Mouse (Mus musculus): ENCODE results near the gene Gpatch8. TPM values are rescaled to one million over a fixed set of nuclear protein-coding genes. Genes with fewer than 3 reads are reported as not detected.
"Not testable (repeated sequence)": the region's sequence is repeated elsewhere in the genome, so short reads cannot be mapped to it uniquely, and the experiment has no call there.

Gene Gpatch8
- polyA plus RNA-seq, 1 experiment from 2014 or later, result 59.1 TPM

- Histone ChIP-seq H3K4me2 (replicated peaks) (no peak overlapping the region), H3K4me3 (replicated peaks) (no peak overlapping the region), H3K9me3 (replicated peaks) (no peaks in the 10 kb centered on the region), H3K4me1 (peaks cover 4% of the 10 kb centered on the region; the same call in 1 of the 2 replicates), H3K27me3 (no peaks in the 10 kb centered on the region), H3K9ac (no peak overlapping the region), H3K27ac (replicated peaks) (no peak overlapping the region), H3K36me3 (peaks cover 5% of the 10 kb centered on the region; the same call in 1 of the 2 replicates)
- ATAC-seq (ENCODE audit: insufficient number of reproducible peaks, low FRiP score, low TSS enrichment, low read depth), result no peak
- WGBS, result 89% methylated on average over 5 of the region's 5 CpGs
These were observed 14.7 kb downstream of the Gpatch8 start for GRCm38 (mm10) chr11:102541471-102541870.

GRCm38 (mm10) chr11:102540286-102540685 lies 15.9 kb downstream of the Gpatch8 start:
- not testable (repeated sequence) for H3K27me3 ChIP-seq; H3K4me1 ChIP-seq; H3K36me3 ChIP-seq; H3K4me2 ChIP-seq (replicated peaks); H3K4me3 ChIP-seq (replicated peaks); ATAC-seq (ENCODE audit: insufficient number of reproducible peaks, low FRiP score, low TSS enrichment, low read depth); H3K9me3 ChIP-seq (replicated peaks); H3K9ac ChIP-seq; H3K27ac ChIP-seq (replicated peaks)

GRCm38 (mm10) chr11:102539690-102540089 lies 16.5 kb downstream of the Gpatch8 start:
- Histone ChIP-seq H3K27ac (replicated peaks) (no peak overlapping the region), H3K36me3 (peaks cover 5% of the 10 kb centered on the region), H3K27me3 (no peaks in the 10 kb centered on the region), H3K9me3 (replicated peaks) (no peaks in the 10 kb centered on the region), H3K9ac (no peak overlapping the region), H3K4me1 (peaks cover 4% of the 10 kb centered on the region; the same call in 1 of the 2 replicates), H3K4me2 (replicated peaks) (no peak overlapping the region), H3K4me3 (replicated peaks) (no peak overlapping the region)
- ATAC-seq (ENCODE audit: insufficient number of reproducible peaks, low FRiP score, low TSS enrichment, low read depth), result no peak
- 54% methylated on average over 1 of the region's 1 CpGs for WGBS

GRCm38 (mm10) chr11:102536210-102536609 lies 20.0 kb downstream of the Gpatch8 start:
- no peak for ATAC-seq (ENCODE audit: insufficient number of reproducible peaks, low FRiP score, low TSS enrichment, low read depth)
- 60% methylated on average over 3 of the region's 3 CpGs for WGBS

GRCm38 (mm10) chr11:102534078-102534477 lies 22.1 kb downstream of the Gpatch8 start:
- WGBS, result 71% methylated on average over 2 of the region's 2 CpGs
- H3K27me3 ChIP-seq, result no peaks in the 10 kb centered on the region
- no peaks in the 10 kb centered on the region for H3K9me3 ChIP-seq (replicated peaks)
- H3K4me2 ChIP-seq (replicated peaks), result no peak overlapping the region
- no peak overlapping the region for H3K4me3 ChIP-seq (replicated peaks)
- H3K9ac ChIP-seq, result no peak overlapping the region
- H3K36me3 ChIP-seq, result peaks cover 5% of the 10 kb centered on the region
- H3K27ac ChIP-seq (replicated peaks), result no peak overlapping the region
- no peaks in the 10 kb centered on the region for H3K4me1 ChIP-seq
- no peak for ATAC-seq (ENCODE audit: insufficient number of reproducible peaks, low FRiP score, low TSS enrichment, low read depth)

More at GRCm38 (mm10) chr11:102536210-102536609, 20.0 kb downstream of the Gpatch8 start:
- Histone ChIP-seq H3K27me3 (no peaks in the 10 kb centered on the region), H3K4me2 (replicated peaks) (no peak overlapping the region), H3K27ac (replicated peaks) (no peak overlapping the region), H3K4me3 (replicated peaks) (no peak overlapping the region), H3K9me3 (replicated peaks) (no peaks in the 10 kb centered on the region), H3K9ac (no peak overlapping the region), H3K36me3 (peaks cover 5% of the 10 kb centered on the region), H3K4me1 (no peaks in the 10 kb centered on the region)

- no peaks in the 10 kb centered on the region; the same call in 1 of the 2 replicates for H3K36me3 ChIP-seq
- H3K27ac ChIP-seq (replicated peaks), result 0 out of 2 replicates have a peak overlapping the region, but pooled peaks have one; percentile 8
- H3K27me3 ChIP-seq, result no peaks in the 10 kb centered on the region
- peaks cover 2% of the 10 kb centered on the region; the same call in 1 of the 2 replicates for H3K4me1 ChIP-seq
- no peak for ATAC-seq (ENCODE audit: insufficient number of reproducible peaks, low FRiP score, low TSS enrichment, low read depth)
- H3K9ac ChIP-seq, result no peak overlapping the region
- H3K9me3 ChIP-seq (replicated peaks), result no peaks in the 10 kb centered on the region
- no peak overlapping the region for H3K4me2 ChIP-seq (replicated peaks)
- WGBS, result 72% methylated on average over 5 of the region's 5 CpGs
- no peak overlapping the region for H3K4me3 ChIP-seq (replicated peaks)
These were observed 24.8 kb downstream of the Gpatch8 start for GRCm38 (mm10) chr11:102531425-102531824.

GRCm38 (mm10) chr11:102514793-102515424 lies 41.3 kb downstream of the Gpatch8 start:
- peaks cover 8% of the 10 kb centered on the region for H3K36me3 ChIP-seq
- no peak overlapping the region for H3K4me2 ChIP-seq (replicated peaks)
- no peaks in the 10 kb centered on the region for H3K27me3 ChIP-seq
- WGBS, result 100% methylated on average over 1 of the region's 1 CpGs
- no peaks in the 10 kb centered on the region for H3K9me3 ChIP-seq (replicated peaks)
- H3K27ac ChIP-seq (replicated peaks), result no peak overlapping the region
- H3K9ac ChIP-seq, result no peak overlapping the region
- H3K4me3 ChIP-seq (replicated peaks), result no peak overlapping the region
- ATAC-seq (ENCODE audit: insufficient number of reproducible peaks, low FRiP score, low TSS enrichment, low read depth), result no peak
- H3K4me1 ChIP-seq, result no peaks in the 10 kb centered on the region

GRCm38 (mm10) chr11:102510226-102510625 lies 46.0 kb downstream of the Gpatch8 start:
- no peaks in the 10 kb centered on the region for H3K27me3 ChIP-seq
- H3K27ac ChIP-seq (replicated peaks), result no peak overlapping the region
- peaks cover 13% of the 10 kb centered on the region; the same call in 1 of the 2 replicates for H3K36me3 ChIP-seq
- H3K4me1 ChIP-seq, result no peaks in the 10 kb centered on the region
- no peak for ATAC-seq (ENCODE audit: insufficient number of reproducible peaks, low FRiP score, low TSS enrichment, low read depth)
- H3K9me3 ChIP-seq (replicated peaks), result no peaks in the 10 kb centered on the region
- WGBS, result 71% methylated on average over 6 of the region's 6 CpGs
- no peak overlapping the region for H3K4me2 ChIP-seq (replicated peaks)
- no peak overlapping the region for H3K9ac ChIP-seq
- no peak overlapping the region for H3K4me3 ChIP-seq (replicated peaks)

- no peaks in the 10 kb centered on the region for H3K9me3 ChIP-seq (replicated peaks)
- H3K4me2 ChIP-seq (replicated peaks), result no peak overlapping the region
- no peaks in the 10 kb centered on the region for H3K27me3 ChIP-seq
- H3K9ac ChIP-seq, result no peak overlapping the region
- H3K4me1 ChIP-seq, result no peaks in the 10 kb centered on the region
- peaks cover 61% of the 10 kb centered on the region for H3K36me3 ChIP-seq
- 69% methylated on average over 2 of the region's 2 CpGs for WGBS
- H3K4me3 ChIP-seq (replicated peaks), result no peak overlapping the region
- no peak overlapping the region for H3K27ac ChIP-seq (replicated peaks)
- no peak for ATAC-seq (ENCODE audit: insufficient number of reproducible peaks, low FRiP score, low TSS enrichment, low read depth)
These were observed 59.5 kb downstream of the Gpatch8 start for GRCm38 (mm10) chr11:102496732-102497131.

- H3K27me3 ChIP-seq, result no peaks in the 10 kb centered on the region
These were observed 60.0 kb downstream of the Gpatch8 start for GRCm38 (mm10) chr11:102496206-102496605.

GRCm38 (mm10) chr11:102495742-102496141 lies 60.5 kb downstream of the Gpatch8 start:
- Histone ChIP-seq H3K27me3 (no peaks in the 10 kb centered on the region), H3K4me1 (no peaks in the 10 kb centered on the region), H3K9ac (no peak overlapping the region), H3K4me2 (replicated peaks) (no peak overlapping the region), H3K27ac (replicated peaks) (no peak overlapping the region), H3K4me3 (replicated peaks) (no peak overlapping the region), H3K9me3 (replicated peaks) (no peaks in the 10 kb centered on the region), H3K36me3 (peaks cover 60% of the 10 kb centered on the region)
- WGBS, result 91% methylated on average over 5 of the region's 5 CpGs
- no peak for ATAC-seq (ENCODE audit: insufficient number of reproducible peaks, low FRiP score, low TSS enrichment, low read depth)

More at GRCm38 (mm10) chr11:102496206-102496605, 60.0 kb downstream of the Gpatch8 start:
- Histone ChIP-seq H3K36me3 (peaks cover 63% of the 10 kb centered on the region), H3K9me3 (replicated peaks) (no peaks in the 10 kb centered on the region), H3K4me1 (no peaks in the 10 kb centered on the region), H3K4me3 (replicated peaks) (no peak overlapping the region), H3K4me2 (replicated peaks) (no peak overlapping the region), H3K27ac (replicated peaks) (no peak overlapping the region), H3K9ac (no peak overlapping the region)
- no peak for ATAC-seq (ENCODE audit: insufficient number of reproducible peaks, low FRiP score, low TSS enrichment, low read depth)
- WGBS, result 83% methylated on average over 2 of the region's 2 CpGs

GRCm38 (mm10) chr11:102495114-102495513 lies 61.1 kb downstream of the Gpatch8 start:
- Histone ChIP-seq H3K27me3 (no peaks in the 10 kb centered on the region), H3K4me2 (replicated peaks) (no peak overlapping the region), H3K9ac (no peak overlapping the region), H3K4me1 (no peaks in the 10 kb centered on the region), H3K9me3 (replicated peaks) (no peaks in the 10 kb centered on the region), H3K27ac (replicated peaks) (no peak overlapping the region), H3K36me3 (peaks cover 56% of the 10 kb centered on the region), H3K4me3 (replicated peaks) (no peak overlapping the region)
- no peak for ATAC-seq (ENCODE audit: insufficient number of reproducible peaks, low FRiP score, low TSS enrichment, low read depth)
- WGBS, result 97% methylated on average over 6 of the region's 6 CpGs

Measured in embryonic facial prominence, embryonic 15.5 days (tissue).